Mouse (Mus musculus) MEL-GATA-1-ER (cell line): ENCODE results near the gene Olfr1162.
"Not testable (repeated sequence)": the region's sequence is repeated elsewhere in the genome, so short reads cannot be mapped to it uniquely, and the experiment has no call there.

ENCODE experiments used
- DNase-seq: peaks from one replicate; pipeline ENCODE4 v3.0.0-alpha.2; 2012; ENCODE audit warnings: low read depth; ENCODE audit errors: extremely low read depth

Olfr1162 gene

GRCm38 (mm10) chr2:88051029-88051428, at the start of gene Olfr1162:
Olfr1162 (minus strand) TSS chr2:88051129.
- no peak for DNase-seq

- DNase-seq, result no peak
Measured at GRCm38 (mm10) chr2:88093866-88094265, 42.9 kb upstream of the Olfr1162 start, which contains the start of gene Olfr1164. Olfr1164 (minus strand) TSS chr2:88093966.

GRCm38 (mm10) chr2:88071730-88072129, 20.8 kb upstream of the Olfr1162 start, which contains the start of gene Olfr1163:
Olfr1163 (minus strand) TSS chr2:88071830.
- no peak for DNase-seq

- DNase-seq, result no peak
Measured at GRCm38 (mm10) chr2:88063587-88063986, 12.7 kb upstream of the Olfr1162 start.

- DNase-seq, result no peak
Measured at GRCm38 (mm10) chr2:88037599-88037998, 13.3 kb downstream of the Olfr1162 start, which contains the start of gene Olfr73. Olfr73 (minus strand) TSS chr2:88037699.

- not testable (repeated sequence) for DNase-seq
Measured at GRCm38 (mm10) chr2:88022474-88022873, 28.5 kb downstream of the Olfr1162 start, which contains the start of gene Olfr1161. Olfr1161 (plus strand) TSS chr2:88022774.

GRCm38 (mm10) chr2:88007515-88008318, 43.2 kb downstream of the Olfr1162 start, which contains the start of gene Olfr1160:
Olfr1160 (minus strand) TSS chr2:88008268.
- DNase-seq, result no peak
